Mouse (Mus musculus) limb, embryonic 10.5 days (tissue): ENCODE measurements around the gene Gtsf1. TPM values are rescaled to one million over a fixed set of nuclear protein-coding genes. Genes with fewer than 3 reads are reported as not detected.
"Not testable (repeated sequence)": the region's sequence is repeated elsewhere in the genome, so short reads cannot be mapped to it uniquely, and the experiment has no call there.

ENCODE experiments used
- DNase-seq: peaks from one replicate; pipeline ENCODE4 v3.0.0-alpha.2; 2017; ENCODE audit warnings: low spot score
- H3K27ac ChIP-seq: fragments of 300-500 bp; sonication (generic); 2 replicates; pipeline ENCODE4 v1.5.1; 2016; ENCODE audit warnings: mild to moderate bottlenecking
- H3K27me3 ChIP-seq: fragments of 300-500 bp; sonication (generic); 2 replicates; pipeline ENCODE4 v1.6.1; 2016; ENCODE audit warnings: low read depth, mild to moderate bottlenecking; ENCODE audit not compliant: poor library complexity, severe bottlenecking
- H3K36me3 ChIP-seq: fragments of 300-500 bp; sonication (generic); 2 replicates; pipeline ENCODE4 v1.6.1; 2016; ENCODE audit warnings: mild to moderate bottlenecking, moderate library complexity
- H3K4me1 ChIP-seq: fragments of 300-500 bp; sonication (generic); 2 replicates; pipeline ENCODE4 v1.6.1; 2016
- H3K4me3 ChIP-seq: fragments of 300-500 bp; sonication (generic); 2 replicates; pipeline ENCODE4 v1.5.1; 2016; ENCODE audit warnings: mild to moderate bottlenecking, moderate library complexity
- H3K9me3 ChIP-seq: fragments of 300-500 bp; sonication (generic); replicated peaks from 2 replicates; pipeline ENCODE4 v1.6.1; 2016; ENCODE audit warnings: mild to moderate bottlenecking
- WGBS: fragments of 180-500 bp; shearing (Covaris S2); methylation state at CpG from one replicate; pipeline ENCODE4 v1.1.7; 2016; 5-methylcytosine and 5-hydroxymethylcytosine counted together
- polyA plus RNA-seq: library from polyadenylated mRNA; unstranded; fragments of >200 nt; fragmentation: Nextera tagmentation; extraction: Ambion mirVana; gene quantifications from 2 replicates; pipeline ENCODE4 v1.2.1, GENCODE M21; 2016

Gene Gtsf1
- not detected in 2 replicates for polyA plus RNA-seq

DNA sequence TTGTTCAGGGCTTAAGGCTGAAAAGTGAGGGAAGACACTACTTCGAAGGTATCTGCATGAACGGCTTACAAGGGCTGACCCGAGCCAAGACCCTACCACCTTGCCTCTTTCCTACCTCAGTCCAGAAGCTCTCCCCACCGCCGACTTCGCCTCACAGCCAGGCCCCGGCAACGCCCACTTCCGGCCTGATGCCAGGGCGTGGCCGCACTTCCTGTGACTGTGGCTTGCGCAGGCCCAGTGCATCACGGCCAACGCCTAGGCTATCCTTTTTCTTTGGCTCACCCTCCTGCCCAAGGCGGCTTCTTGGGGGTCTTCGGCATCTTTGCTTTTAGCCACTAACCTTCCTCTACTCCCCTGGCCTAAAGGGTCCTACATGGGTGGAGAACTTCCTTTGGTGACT is at the start of gene Gtsf1:
Gene Gtsf1, minus strand, starts transcription at position 230 of the 400 bp plus-strand sequence.
- H3K27me3 ChIP-seq, result no peaks in the 10 kb centered on the region
- H3K4me3 ChIP-seq, result no peak within 1 kb of the TSS
- no peaks in the 10 kb centered on the region; the same call in 1 of the 2 replicates for H3K4me1 ChIP-seq
- no peaks in the 10 kb centered on the region for H3K9me3 ChIP-seq
- DNase-seq, result no peak
- no peak within 1 kb of the TSS for H3K27ac ChIP-seq
- H3K36me3 ChIP-seq, result no peaks in the 10 kb centered on the region
- WGBS, result 93% methylated on average over 16 of the region's 16 CpGs

DNA sequence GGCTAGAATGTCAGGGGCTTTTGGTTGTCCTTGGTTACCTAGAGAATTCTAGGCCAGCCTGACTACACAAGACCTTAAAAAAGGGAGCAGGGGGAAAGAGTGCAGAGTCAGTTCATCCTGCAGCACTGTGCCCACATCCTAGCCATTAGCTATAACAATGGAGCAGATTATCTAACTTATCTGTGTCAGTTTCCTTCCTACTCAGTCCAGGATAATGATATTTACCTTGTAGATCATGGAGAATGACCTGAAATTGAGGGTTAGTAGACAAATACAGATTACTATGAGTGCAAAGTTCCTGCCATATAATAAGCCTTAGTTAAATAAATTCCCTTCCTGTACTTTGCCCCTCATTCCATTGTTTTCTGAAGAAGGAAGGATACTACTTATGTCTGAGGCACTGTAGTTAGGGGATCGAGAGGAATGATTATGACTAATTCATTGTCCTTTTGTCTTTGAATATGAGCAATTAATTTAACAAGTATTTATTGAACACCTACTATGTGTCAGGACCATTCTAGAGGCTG is 48.9 kb upstream of the Gtsf1 start:
- Histone ChIP-seq H3K27ac (no peak overlapping the region), H3K4me1 (no peaks in the 10 kb centered on the region), H3K4me3 (no peak overlapping the region), H3K36me3 (no peaks in the 10 kb centered on the region), H3K9me3 (no peaks in the 10 kb centered on the region), H3K27me3 (peaks cover 6% of the 10 kb centered on the region; the same call in 1 of the 2 replicates)
- DNase-seq, result no peak
- 90% methylated on average over 1 of the region's 1 CpGs for WGBS

DNA sequence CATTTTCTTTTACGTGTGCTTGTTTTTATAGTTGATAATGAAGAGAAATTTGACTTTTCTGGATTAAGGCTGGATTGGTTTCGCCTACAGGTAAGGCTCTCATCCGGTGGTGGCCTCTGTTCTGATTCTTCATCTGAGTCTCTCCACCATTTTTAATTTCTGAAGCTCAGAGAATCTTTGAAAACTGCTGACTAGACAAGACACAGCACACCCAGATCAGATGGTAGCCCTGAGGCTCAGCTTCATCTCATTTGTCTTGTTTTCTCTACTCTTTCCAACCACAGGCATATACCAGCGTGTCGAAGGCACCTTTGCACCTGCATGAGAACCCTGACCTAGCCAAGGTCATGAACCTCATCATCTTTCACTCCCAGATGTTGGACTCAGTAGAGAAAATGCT is 43.5 kb upstream of the Gtsf1 start:
- Histone ChIP-seq H3K36me3 (no peaks in the 10 kb centered on the region), H3K4me1 (no peaks in the 10 kb centered on the region), H3K4me3 (no peak overlapping the region), H3K9me3 (no peaks in the 10 kb centered on the region), H3K27ac (no peak overlapping the region), H3K27me3 (no peaks in the 10 kb centered on the region)
- DNase-seq, result no peak
- WGBS, result 84% methylated on average over 5 of the region's 5 CpGs

- Histone ChIP-seq H3K36me3 (no peaks in the 10 kb centered on the region), H3K9me3 (no peaks in the 10 kb centered on the region), H3K27me3 (no peaks in the 10 kb centered on the region), H3K4me1 (no peaks in the 10 kb centered on the region), H3K4me3 (no peak overlapping the region), H3K27ac (no peak overlapping the region)
- WGBS, result 86% methylated on average over 7 of the region's 7 CpGs
- DNase-seq, result no peak
These were observed 42.9 kb upstream of the Gtsf1 start for GRCm38 (mm10) chr15:103473182-103473581.

GRCm38 (mm10) chr15:103472265-103472664 is 42.0 kb upstream of the Gtsf1 start:
- Histone ChIP-seq H3K4me1 (no peaks in the 10 kb centered on the region), H3K36me3 (no peaks in the 10 kb centered on the region), H3K27me3 (no peaks in the 10 kb centered on the region), H3K9me3 (no peaks in the 10 kb centered on the region), H3K4me3 (no peak overlapping the region), H3K27ac (no peak overlapping the region)
- 82% methylated on average over 3 of the region's 3 CpGs for WGBS
- DNase-seq, result no peak

DNA sequence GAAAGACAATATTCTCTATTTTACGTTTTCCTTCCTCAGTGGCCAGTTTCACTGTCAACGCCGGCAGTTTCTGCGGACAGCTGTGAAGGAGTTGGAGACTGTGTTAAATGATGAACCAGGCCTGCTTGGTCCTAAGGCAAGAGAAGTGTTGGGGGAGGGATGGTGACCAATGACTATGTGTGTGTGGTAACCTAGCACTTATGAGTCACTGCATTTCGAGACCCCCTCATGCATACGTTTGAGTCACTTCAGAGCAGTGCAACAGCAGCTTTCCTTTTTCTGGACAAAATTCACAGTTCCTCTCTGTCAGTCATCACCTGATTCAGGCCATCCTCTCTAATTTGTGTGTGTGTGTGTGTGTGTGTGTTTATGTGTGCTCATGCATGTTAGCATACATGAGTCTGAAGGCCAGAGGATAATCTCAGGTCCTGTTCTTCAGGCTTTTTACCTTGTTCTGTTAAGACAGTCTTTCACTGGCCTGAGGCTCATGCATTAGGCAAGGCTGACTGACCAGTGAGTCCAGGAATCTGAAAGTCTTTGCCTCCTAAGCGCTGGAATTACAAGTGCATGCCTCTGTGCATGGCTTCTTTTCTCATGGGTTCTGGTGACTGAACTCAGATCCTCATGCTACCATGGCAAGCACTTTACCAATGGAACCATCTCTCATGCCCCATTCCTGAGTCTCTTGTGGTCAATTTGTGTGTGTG is 41.4 kb upstream of the Gtsf1 start:
- Histone ChIP-seq H3K27ac (no peak overlapping the region), H3K36me3 (no peaks in the 10 kb centered on the region), H3K9me3 (no peaks in the 10 kb centered on the region), H3K4me1 (no peaks in the 10 kb centered on the region), H3K4me3 (no peak overlapping the region), H3K27me3 (no peaks in the 10 kb centered on the region)
- DNase-seq, result no peak
- 88% methylated on average over 7 of the region's 7 CpGs for WGBS

- Histone ChIP-seq H3K4me1 (no peaks in the 10 kb centered on the region), H3K27me3 (no peaks in the 10 kb centered on the region), H3K9me3 (no peaks in the 10 kb centered on the region), H3K36me3 (no peaks in the 10 kb centered on the region), H3K27ac (no peak overlapping the region), H3K4me3 (no peak overlapping the region)
- DNase-seq, result no peak
- 81% methylated on average over 7 of the region's 7 CpGs for WGBS
These were observed 32.4 kb upstream of the Gtsf1 start for GRCm38 (mm10) chr15:103462539-103463261.

DNA sequence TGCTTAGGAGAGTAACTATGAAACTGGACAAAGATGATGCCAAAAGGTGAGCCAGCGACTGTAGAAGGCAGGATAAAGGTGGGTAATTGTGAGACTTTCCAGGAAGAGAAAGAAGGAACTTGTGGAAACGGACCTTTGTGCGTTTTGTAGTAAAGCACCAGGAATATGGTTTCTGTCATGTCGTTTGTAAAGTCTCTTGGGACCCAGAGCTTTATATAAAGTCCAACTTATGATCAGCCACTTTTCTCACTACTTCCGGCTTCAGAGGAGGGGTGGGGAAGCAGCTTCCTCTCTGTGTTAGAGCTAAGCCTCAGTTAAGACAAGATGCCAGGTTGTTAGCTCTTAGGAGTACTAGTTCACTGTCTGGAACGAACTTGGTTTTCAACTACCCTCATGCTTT is 24.2 kb upstream of the Gtsf1 start:
- Histone ChIP-seq H3K4me3 (no peak overlapping the region), H3K4me1 (no peaks in the 10 kb centered on the region), H3K36me3 (no peaks in the 10 kb centered on the region), H3K27ac (no peak overlapping the region), H3K9me3 (no peaks in the 10 kb centered on the region), H3K27me3 (no peaks in the 10 kb centered on the region)
- DNase-seq, result no peak
- WGBS, result 89% methylated on average over 6 of the region's 6 CpGs

- Histone ChIP-seq H3K27ac (no peak within 1 kb of the TSS), H3K4me1 (no peaks in the 10 kb centered on the region), H3K27me3 (no peaks in the 10 kb centered on the region), H3K4me3 (no peak within 1 kb of the TSS), H3K9me3 (no peaks in the 10 kb centered on the region), H3K36me3 (no peaks in the 10 kb centered on the region)
- DNase-seq, result no peak
- 89% methylated on average over 13 of the region's 13 CpGs for WGBS
These were observed 23.4 kb upstream of the Gtsf1 start, which contains the start of gene Nckap1l for GRCm38 (mm10) chr15:103453551-103454218. TSS of gene Nckap1l (plus strand) at chr15:103453794.

GRCm38 (mm10) chr15:103448369-103448768 is 18.1 kb upstream of the Gtsf1 start, which contains the start of gene Gtsf2:
TSS of gene Gtsf2 (minus strand) at chr15:103448469.
- WGBS, result 31% methylated on average over 3 of the region's 3 CpGs
- H3K4me1 ChIP-seq, result no peaks in the 10 kb centered on the region
- H3K36me3 ChIP-seq, result no peaks in the 10 kb centered on the region

GRCm38 (mm10) chr15:103445966-103446365 is 15.7 kb upstream of the Gtsf1 start:
- not testable (repeated sequence) for H3K4me3 ChIP-seq, H3K9me3 ChIP-seq, DNase-seq, H3K27me3 ChIP-seq, H3K4me1 ChIP-seq, H3K27ac ChIP-seq, H3K36me3 ChIP-seq
- 79% methylated on average over 4 of the region's 4 CpGs for WGBS

More at GRCm38 (mm10) chr15:103448369-103448768, 18.1 kb upstream of the Gtsf1 start, which contains the start of gene Gtsf2:
- Histone ChIP-seq H3K27me3 (no peaks in the 10 kb centered on the region), H3K9me3 (no peaks in the 10 kb centered on the region), H3K27ac (no peak within 1 kb of the TSS), H3K4me3 (no peak within 1 kb of the TSS)
- DNase-seq, result no peak

DNA sequence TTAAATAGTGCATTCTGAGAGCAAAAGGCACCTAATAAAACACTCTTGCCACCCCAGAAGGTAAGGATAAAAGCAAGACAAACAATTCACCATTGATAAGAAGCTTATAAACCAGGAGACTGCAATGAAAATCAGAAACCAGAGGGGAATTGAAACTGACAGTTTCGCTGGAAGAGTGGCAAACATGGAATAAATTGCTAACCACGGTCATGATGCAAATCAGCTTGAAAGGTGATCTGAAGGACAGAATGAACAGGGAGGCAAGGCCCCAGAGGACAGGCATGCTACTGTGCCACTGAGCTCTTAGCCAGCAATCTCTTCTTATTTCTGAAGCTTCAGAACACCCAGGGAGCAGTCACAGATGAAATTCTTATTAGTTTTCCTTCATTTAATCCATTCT is 3.3 kb downstream of the Gtsf1 start:
- DNase-seq, result no peak
- Histone ChIP-seq H3K36me3 (no peaks in the 10 kb centered on the region), H3K27me3 (no peaks in the 10 kb centered on the region), H3K27ac (no peak overlapping the region), H3K9me3 (no peaks in the 10 kb centered on the region), H3K4me1 (no peaks in the 10 kb centered on the region; the same call in 1 of the 2 replicates), H3K4me3 (no peak overlapping the region)
- 58% methylated on average over 2 of the region's 2 CpGs for WGBS

- not testable (repeated sequence) for DNase-seq, H3K9me3 ChIP-seq, H3K4me1 ChIP-seq, H3K27me3 ChIP-seq, H3K27ac ChIP-seq, H3K36me3 ChIP-seq, H3K4me3 ChIP-seq
- 87% methylated on average over 3 of the region's 3 CpGs for WGBS
These were observed 24.7 kb downstream of the Gtsf1 start for GRCm38 (mm10) chr15:103405586-103405985.
